Mouse (Mus musculus) liver, postnatal 0 days (tissue): ENCODE measurements around the gene Saa3.

Experiments
- CTCF ChIP-seq: sonication (generic); IDR thresholded peaks from 2 replicates; pipeline ENCODE4 v1.5.1; 2016; ENCODE audit warnings: antibody characterized with exemption, low read depth
- EP300 ChIP-seq: IDR thresholded peaks from 2 replicates; pipeline ENCODE4 v1.6.1; 2016; ENCODE audit warnings: antibody characterized with exemption, low read depth, mild to moderate bottlenecking

DNA sequence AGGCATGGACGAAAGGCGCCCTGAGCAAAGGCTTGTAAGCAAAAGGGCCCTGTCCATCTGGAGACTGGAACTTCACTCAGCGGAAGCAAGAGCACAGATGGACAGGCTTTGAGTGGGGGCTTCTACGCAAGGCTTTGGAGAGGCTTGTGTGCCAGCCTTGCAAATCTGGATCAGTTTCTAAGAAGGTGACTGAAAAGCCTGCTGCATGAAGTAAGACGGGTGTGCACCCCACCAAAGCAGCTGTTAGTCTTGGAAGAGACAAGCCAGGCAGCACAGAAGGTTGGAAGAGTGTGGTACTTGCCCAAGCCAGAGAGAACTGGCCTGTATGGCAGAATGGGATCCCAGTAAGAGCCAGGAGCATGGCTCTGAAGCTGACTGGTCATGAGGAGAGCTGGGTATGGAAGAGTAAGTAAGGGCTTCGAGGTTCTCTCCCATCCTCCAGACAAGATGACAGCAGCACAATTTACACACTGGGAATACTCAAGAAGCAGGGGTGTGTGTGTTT, 14.9 kb downstream of the Saa3 start:
- TF ChIP-seq CTCF (no peak), EP300 (no peak)
